Mouse (Mus musculus) granulocyte monocyte progenitor cell, adult 5-6 weeks (primary cell): ENCODE measurements around the gene B230219D22Rik. TPM values are rescaled to one million over a fixed set of nuclear protein-coding genes. Genes with fewer than 3 reads are reported as not detected.
A peak's percentile ranks its signal among the peaks of the same experiment; 100 is the strongest.
"Not testable (repeated sequence)": the region's sequence is repeated elsewhere in the genome, so short reads cannot be mapped to it uniquely, and the experiment has no call there.

Source experiments
- ATAC-seq: replicated peaks from 2 replicates; pipeline ENCODE4 v1.8.0; 2016; ENCODE audit warnings: mild to moderate bottlenecking, moderate TSS enrichment, inconsistent platforms; ENCODE audit not compliant: poor library complexity, severe bottlenecking
- total RNA-seq, 2 experiments: library from RNA; stranded (forward) in 1 of 2; stranded (reverse) in 1 of 2; fragments of 200-712, 200-1000 nt in 1 of 2; fragments of >200 nt in 1 of 2; fragmentation: Nextera tagmentation in 1 of 2; gene quantifications; 2 replicates each; pipeline ENCODE4 v1.2.3; 2014 to 2017

Gene B230219D22Rik
- total RNA-seq (2014; fragmentation: Nextera tagmentation) (49.1 and 59.0 TPM in 2 replicates), total RNA-seq (2017) (31.0 and 39.0 TPM in 2 replicates)

GRCm38 (mm10) chr13:55692535-55693242, at the start of gene B230219D22Rik:
TSS of gene B230219D22Rik (plus strand) at chr13:55693124.
- ATAC-seq, result peak; percentile 96

GRCm38 (mm10) chr13:55644525-55644924, 48.4 kb upstream of the B230219D22Rik start:
- ATAC-seq, result peak; percentile 48; the same call in 1 of the 2 replicates

GRCm38 (mm10) chr13:55650098-55650497, 42.8 kb upstream of the B230219D22Rik start:
- ATAC-seq, result no peak

GRCm38 (mm10) chr13:55650980-55651379, 41.9 kb upstream of the B230219D22Rik start:
- no peak for ATAC-seq

GRCm38 (mm10) chr13:55668550-55668949, 24.4 kb upstream of the B230219D22Rik start:
- ATAC-seq, result 0 out of 2 replicates have a peak, but pooled peaks have one; percentile 35

GRCm38 (mm10) chr13:55672711-55673110, 20.2 kb upstream of the B230219D22Rik start:
- ATAC-seq, result no peak

- no peak for ATAC-seq
Measured at GRCm38 (mm10) chr13:55677364-55677763, 15.6 kb upstream of the B230219D22Rik start.

GRCm38 (mm10) chr13:55682201-55682600, 10.7 kb upstream of the B230219D22Rik start:
- no peak for ATAC-seq

DNA sequence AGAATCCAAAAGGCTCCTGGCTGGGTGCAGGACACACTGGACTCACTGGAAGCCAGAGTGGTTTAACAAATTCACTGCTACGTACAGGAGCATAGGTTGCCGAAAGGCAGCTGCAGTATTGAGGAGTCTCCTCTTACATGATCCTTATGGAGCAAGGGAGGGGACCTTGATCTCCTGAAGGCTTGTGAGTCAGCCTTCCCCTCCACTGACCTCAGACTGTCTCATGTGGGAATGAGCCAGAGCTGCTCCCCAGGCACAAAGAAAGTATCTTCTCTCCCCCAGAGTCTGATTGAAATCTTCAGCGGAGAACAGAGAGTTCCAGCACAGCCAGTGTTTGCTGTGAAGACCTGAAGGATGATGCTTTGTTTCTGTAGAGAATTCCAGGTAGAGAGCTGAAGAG, 9.3 kb upstream of the B230219D22Rik start:
- no peak for ATAC-seq

GRCm38 (mm10) chr13:55686107-55686633, 6.8 kb upstream of the B230219D22Rik start:
- no peak for ATAC-seq

- no peak for ATAC-seq
Measured at GRCm38 (mm10) chr13:55687927-55688602, 4.9 kb upstream of the B230219D22Rik start.

DNA sequence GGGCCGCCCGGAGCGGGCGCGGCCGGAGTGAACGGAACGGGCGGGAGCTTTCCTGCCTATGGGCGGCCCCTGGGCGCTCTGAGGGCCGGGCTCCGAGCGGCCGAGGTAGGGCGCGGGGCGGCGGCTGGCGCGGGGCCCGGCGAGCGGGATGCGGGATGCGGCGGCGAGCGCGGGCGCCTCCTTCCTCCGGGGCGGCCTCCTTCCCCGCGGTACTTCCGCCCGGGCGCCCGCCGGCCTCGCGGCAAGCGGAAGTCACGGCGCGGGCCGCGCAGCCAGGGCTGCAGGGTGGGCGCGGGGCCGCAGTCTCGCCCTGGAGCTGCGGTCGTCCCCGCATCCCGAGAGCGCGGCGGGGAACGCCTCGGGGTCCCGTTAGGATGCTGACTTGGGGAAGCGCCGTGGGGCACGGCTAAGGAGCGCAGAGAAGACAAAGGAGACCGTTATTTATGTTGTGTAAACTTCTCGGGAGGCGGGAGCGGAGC, 358 bp downstream of the B230219D22Rik start:
- ATAC-seq, result peak; percentile 31

- no peak for ATAC-seq
Measured at GRCm38 (mm10) chr13:55694110-55694509, 1.2 kb downstream of the B230219D22Rik start.

DNA sequence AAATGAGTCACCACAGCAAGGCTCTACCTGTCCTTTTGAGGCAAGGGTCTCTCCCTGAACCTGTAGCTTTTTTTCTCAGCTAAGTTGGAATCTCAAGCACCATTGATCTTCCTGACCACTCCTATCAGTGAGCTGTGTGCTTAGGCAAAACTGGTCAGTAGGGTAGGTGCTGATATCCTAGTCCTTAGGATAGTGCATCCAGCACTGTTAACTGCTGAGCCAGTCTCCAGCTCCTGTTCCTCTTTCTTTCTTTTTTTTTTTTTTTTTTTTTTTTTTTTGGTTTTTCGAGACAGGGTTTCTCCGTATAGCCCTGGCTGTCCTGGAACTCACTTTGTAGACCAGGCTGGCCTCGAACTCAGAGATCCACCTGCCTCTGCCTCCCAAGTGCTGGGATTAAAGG, 3.1 kb downstream of the B230219D22Rik start:
- not testable (repeated sequence) for ATAC-seq

GRCm38 (mm10) chr13:55704301-55704700, 11.4 kb downstream of the B230219D22Rik start:
- no peak for ATAC-seq

DNA sequence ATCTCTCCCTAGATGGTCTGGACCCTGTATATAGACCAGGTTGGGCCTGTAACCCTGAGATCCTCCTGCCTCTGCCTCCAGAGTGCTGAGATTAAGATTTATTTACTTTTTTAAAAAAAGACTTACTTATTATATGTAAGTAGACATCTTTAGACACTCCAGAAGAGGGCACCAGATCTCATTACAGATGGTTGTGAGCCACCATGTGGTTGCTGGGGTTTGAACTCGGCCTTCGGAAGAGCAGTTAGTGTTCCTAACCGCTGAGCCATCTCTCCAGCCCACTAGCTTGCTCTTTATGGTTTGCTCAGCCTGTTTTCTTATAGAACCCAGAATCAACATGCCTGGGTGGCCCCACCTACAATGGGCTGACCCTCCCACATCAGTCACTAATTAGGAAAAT, 19.9 kb downstream of the B230219D22Rik start:
- no peak for ATAC-seq

DNA sequence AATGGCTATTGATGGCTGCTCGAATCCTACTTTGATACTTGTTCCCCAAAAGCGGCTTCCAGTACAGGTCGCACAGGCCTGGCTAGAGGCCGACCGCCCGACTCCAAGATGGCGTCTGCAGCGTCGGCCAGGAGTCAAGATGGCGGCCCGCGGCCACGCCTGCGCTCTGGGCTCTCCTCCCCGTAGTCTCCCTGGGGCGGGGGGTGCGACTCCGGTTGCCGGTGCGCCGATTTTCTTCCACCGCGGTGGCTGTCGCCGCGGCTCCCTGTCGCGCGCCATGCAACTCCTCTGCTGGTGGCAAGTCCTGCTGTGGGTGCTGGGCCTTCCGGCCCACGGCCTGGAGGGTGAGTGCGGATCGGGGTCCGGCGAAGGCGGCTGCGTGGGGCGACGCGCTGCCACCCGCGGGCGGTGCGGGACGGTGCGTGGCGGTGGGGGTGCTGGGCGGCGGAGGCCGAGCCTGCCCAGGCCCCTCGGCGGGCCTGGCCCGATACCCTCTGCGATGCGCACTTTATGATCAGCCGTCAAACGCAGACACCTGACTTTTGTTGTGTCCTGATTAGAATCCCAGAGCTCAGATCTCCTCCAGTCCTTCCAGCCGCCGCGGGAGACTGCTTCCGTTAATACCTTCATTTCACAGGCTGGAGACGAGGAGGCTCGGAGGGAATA, 21.7 kb downstream of the B230219D22Rik start, which contains the start of gene Txndc15:
TSS of gene Txndc15 (plus strand) at position 150 of the 666 bp plus-strand sequence.
- peak; percentile 95 for ATAC-seq

DNA sequence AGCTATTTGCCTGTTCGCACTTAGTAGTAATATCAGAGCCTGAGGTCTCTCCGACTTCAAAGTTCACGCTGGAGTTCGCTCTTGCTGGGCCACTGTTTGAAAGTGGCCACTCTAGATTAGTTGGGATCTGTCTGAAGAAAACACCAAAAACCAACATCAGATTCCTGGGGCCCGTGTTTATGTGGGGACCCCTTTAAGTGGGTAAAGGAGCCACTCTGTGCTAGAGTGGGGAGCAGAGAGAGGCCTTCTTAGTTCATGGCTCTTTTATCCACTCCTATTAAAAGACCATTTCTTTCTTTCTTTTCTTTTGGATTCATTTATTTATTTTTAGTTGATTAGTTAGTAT, 22.2 kb downstream of the B230219D22Rik start:
- ATAC-seq, result no peak

DNA sequence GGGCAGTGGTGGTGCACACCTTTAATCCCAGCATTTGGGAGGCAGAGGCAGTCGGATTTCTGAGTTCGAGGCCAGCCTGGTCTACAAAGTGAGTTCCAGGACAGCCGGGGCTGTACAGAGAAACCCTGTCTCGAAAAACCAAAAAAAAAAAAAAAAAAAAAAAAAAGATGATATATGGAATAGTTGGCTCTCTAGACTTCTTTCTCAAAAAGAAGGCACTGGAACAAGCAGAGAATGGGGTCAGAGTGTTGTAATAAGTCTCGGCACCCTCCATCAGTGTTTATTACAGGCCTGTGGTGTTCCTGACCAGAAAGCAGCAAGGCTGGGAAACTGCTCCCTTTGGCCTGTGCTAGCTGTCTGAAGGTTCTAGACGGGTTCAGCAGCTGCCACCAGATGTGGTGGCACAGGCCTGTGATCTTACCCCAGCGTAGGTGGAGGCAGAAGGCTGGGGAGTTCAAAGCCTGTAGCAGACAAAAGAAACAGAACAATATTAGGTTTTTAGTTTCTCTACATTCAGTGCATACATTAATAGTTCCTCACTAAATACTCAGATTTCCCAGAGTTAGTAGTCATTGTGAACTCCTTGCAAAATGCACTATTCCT, 23.1 kb downstream of the B230219D22Rik start:
- no peak for ATAC-seq

DNA sequence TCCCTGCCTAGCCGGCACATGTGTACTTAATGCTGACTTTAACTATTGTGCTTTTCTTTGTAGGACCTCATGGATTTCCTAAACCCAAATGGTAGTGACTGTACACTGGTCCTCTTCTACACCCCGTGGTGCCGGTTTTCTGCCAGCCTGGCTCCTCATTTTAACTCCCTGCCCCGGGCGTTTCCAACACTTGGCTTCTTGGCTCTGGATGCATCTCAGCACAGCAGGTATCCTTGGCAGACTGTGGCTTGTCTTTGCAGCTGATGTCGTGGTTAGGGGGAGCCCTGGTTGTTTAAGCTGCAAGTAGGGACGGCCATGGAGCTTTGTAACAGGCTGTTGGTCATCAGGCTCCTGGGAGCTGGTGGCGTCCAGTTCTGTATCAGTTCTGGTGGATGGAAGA, 28.6 kb downstream of the B230219D22Rik start:
- ATAC-seq, result no peak
